Mouse (Mus musculus): ENCODE measurements around the gene Vmn2r112. TPM values are rescaled to one million over a fixed set of nuclear protein-coding genes. Genes with fewer than 3 reads are reported as not detected.

Gene Vmn2r112
- not detected for polyA plus RNA-seq (2012; fragmentation: generic; extraction: Trizol)

DNA sequence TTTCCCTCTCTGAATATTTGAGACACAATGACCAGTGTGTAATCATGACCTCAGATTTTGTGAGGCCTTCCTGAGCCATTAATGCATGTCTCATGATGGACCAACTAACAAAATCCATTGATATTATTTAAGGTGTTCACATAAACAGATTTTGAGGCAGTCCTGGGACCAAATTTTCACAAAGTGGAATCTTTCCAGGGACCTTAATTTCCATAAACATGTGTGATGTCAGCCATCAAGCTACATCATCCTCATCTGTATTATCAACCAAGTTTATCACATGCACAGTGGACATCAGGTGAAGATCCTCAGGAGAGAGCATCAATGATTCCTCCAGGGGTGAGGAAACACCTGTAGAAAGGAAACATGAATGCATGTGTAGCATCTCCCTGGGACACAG, at the start of gene Vmn2r112:
Gene Vmn2r112, plus strand, starts transcription at position 301 of the 400 bp plus-strand sequence.

DNA sequence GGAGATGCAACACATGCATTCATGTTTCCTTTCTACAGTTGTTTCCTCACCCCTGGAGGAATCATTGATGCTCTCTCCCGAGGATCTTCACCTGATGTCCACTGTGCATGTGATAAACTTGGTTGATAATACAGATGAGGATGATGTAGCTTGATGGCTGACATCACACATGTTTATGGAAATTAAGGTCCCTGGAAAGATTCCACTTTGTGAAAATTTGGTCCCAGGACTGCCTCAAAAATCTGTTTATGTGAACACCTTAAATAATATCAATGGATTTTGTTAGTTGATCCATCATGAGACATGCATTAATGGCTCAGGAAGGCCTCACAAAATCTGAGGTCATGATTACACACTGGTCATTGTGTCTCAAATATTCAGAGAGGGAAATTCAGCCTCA, 27.4 kb upstream of the Vmn2r112 start, which contains the start of gene Vmn2r111:
Gene Vmn2r111, minus strand, starts transcription at position 101 of the 400 bp plus-strand sequence.

Other genes with a start within 250 kb of the Vmn2r112 start
- 1 to 10 TPM in 1 of 2 experiments, under 1 TPM in 1; 0.28 to 1.7 TPM for gene Zfp944, start 239.6 kb upstream of the Vmn2r112 start, polyA plus RNA-seq (2012; fragmentation: generic; extraction: Trizol)
- gene Zfp758, start 239.5 kb upstream of the Vmn2r112 start, polyA plus RNA-seq (2012; fragmentation: generic; extraction: Trizol), result under 1 TPM; 0.05 to 0.50 TPM
- under 1 TPM; 0.06 to 0.47 TPM for gene Zfp946, start 176.7 kb upstream of the Vmn2r112 start, polyA plus RNA-seq (2012; fragmentation: generic; extraction: Trizol)
- not detected for gene Vmn2r111, start 27.5 kb upstream of the Vmn2r112 start, polyA plus RNA-seq (2012; fragmentation: generic; extraction: Trizol)